ENCODE assay signal across 15 mouse cellular contexts in the genomic region with DNA sequence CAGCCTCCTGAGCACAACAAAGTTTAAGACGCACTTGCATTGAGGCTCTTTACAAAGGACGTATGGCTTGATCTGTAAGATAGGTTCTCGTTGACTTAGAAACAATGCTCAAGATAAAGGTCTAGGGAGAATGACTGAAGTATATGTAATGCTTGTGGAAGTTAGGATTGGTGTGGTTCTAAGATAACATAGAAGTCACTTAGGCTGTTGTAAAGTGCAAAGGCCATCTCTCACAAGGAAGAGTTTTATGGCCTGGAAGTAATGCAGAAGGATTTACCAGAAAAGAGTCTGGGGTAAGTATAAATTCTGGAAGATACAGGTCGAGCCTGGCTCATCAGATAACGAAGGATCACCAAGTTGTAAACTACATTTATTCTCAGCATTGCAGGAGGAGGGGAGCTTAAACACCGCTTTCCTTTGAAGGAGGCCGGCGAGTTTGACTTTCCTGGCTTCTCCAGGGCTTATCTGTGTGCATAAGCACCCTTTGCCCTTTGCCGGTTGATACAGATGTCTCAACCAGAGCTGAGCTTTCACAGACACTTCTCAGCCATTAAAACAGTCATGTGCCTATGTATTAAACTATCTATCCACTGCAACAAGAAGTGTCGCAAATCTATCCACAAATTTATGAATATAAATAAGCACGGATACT.
"Had no signal": no experiment of that assay in that cellular context is flagged by ENCODE, and none has a peak within 500 bp of the region (broad histone marks: within the 10 kb centered on the region; RNA-seq: fewer than 3 reads in every experiment).

No protein-coding gene starts in this region.

- H3K4me3 ChIP-seq: midbrain, embryonic 10.5 days; midbrain, embryonic 12.5 days; midbrain, embryonic 15.5 days; neural tube, embryonic 12.5 days; stomach, embryonic 15.5 days had no signal

- ATAC-seq: midbrain, embryonic 15.5 days had no signal

- H3K27ac ChIP-seq: liver, embryonic 14.5 days; midbrain, embryonic 10.5 days; midbrain, embryonic 12.5 days; midbrain, embryonic 15.5 days; neural tube, embryonic 12.5 days; stomach, embryonic 15.5 days; stomach, postnatal 0 days had no signal

- H3K4me1 ChIP-seq: midbrain, embryonic 10.5 days; midbrain, embryonic 12.5 days; midbrain, embryonic 15.5 days; neural tube, embryonic 12.5 days; stomach, embryonic 15.5 days had no signal

- H3K27me3 ChIP-seq: midbrain, embryonic 12.5 days; midbrain, embryonic 15.5 days; neural tube, embryonic 12.5 days; stomach, embryonic 15.5 days had no signal

- DNase-seq: lung, adult 18-20 months; lung, embryonic 14.5 days; lung, postnatal 10 days; lung, postnatal 4 days; right cerebral cortex, postnatal 14 days; thymus, adult 2 months; thymus, postnatal 25 days; thymus, postnatal 4 days had no signal

- H3K9me3 ChIP-seq: midbrain, embryonic 10.5 days; midbrain, embryonic 12.5 days; midbrain, embryonic 15.5 days; neural tube, embryonic 12.5 days; stomach, embryonic 15.5 days had no signal

- H3K4me2 ChIP-seq: lung, embryonic 14.5 days; midbrain, embryonic 12.5 days; midbrain, embryonic 15.5 days; neural tube, embryonic 12.5 days; stomach, embryonic 15.5 days had no signal

- H3K9ac ChIP-seq: liver, embryonic 14.5 days; lung, embryonic 14.5 days; midbrain, embryonic 12.5 days; midbrain, embryonic 15.5 days; neural tube, embryonic 12.5 days; stomach, embryonic 15.5 days had no signal

- H3K36me3 ChIP-seq: midbrain, embryonic 10.5 days; midbrain, embryonic 12.5 days; midbrain, embryonic 15.5 days; neural tube, embryonic 12.5 days; stomach, embryonic 15.5 days had no signal
